Mouse (Mus musculus): ENCODE measurements around the gene Pagr1b. TPM values are rescaled to one million over a fixed set of nuclear protein-coding genes. Genes with fewer than 3 reads are reported as not detected.

The Pagr1b gene
- polyA plus RNA-seq, 1 experiment from 2014 or later, result 0.38 TPM

- 0 out of 2 replicates have a peak overlapping the region, but pooled peaks have one; percentile 68 for H3K9ac ChIP-seq
- no peaks in the 10 kb centered on the region for H3K9me3 ChIP-seq
- 3% methylated on average over 8 of the region's 8 CpGs for WGBS
- H3K36me3 ChIP-seq (replicated peaks), result no peaks in the 10 kb centered on the region
- H3K4me3 ChIP-seq (replicated peaks), result peak overlapping the region; percentile 50
- no peak overlapping the region for H3K27ac ChIP-seq
- no peak for ATAC-seq (ENCODE audit: low FRiP score)
- H3K4me2 ChIP-seq, result peak overlapping the region; percentile 95
- peaks cover 34% of the 10 kb centered on the region for H3K4me1 ChIP-seq
- peaks cover 55% of the 10 kb centered on the region for H3K27me3 ChIP-seq
Measured at GRCm38 (mm10) chr7:126952646-126953045, 63.6 kb downstream of the Pagr1b start.

GRCm38 (mm10) chr7:126951741-126952140 is 64.5 kb downstream of the Pagr1b start:
- Histone ChIP-seq H3K27ac (no peak overlapping the region), H3K4me1 (peaks cover 34% of the 10 kb centered on the region), H3K36me3 (replicated peaks) (no peaks in the 10 kb centered on the region), H3K4me2 (peak overlapping the region; percentile 95), H3K4me3 (replicated peaks) (peak overlapping the region; percentile 50), H3K27me3 (peaks cover 55% of the 10 kb centered on the region), H3K9ac (peak overlapping the region; percentile 68), H3K9me3 (no peaks in the 10 kb centered on the region)
- ATAC-seq (ENCODE audit: low FRiP score), result no peak
- WGBS, result 26% methylated on average over 4 of the region's 4 CpGs

Small RNA genes lying within 50 kb of the gene (microRNA-seq; reads per million reads assigned to microRNA genes)
- not detected for gene Gm44343

Other genes with a start within 250 kb of the Pagr1b start
- 91.8 and 92.7 TPM in 2 replicates for gene Ypel3, start 239.5 kb downstream of the Pagr1b start, polyA plus RNA-seq (2016; fragmentation: Nextera tagmentation; extraction: Ambion mirVana)
- 0.33 and 0.56 TPM in 2 replicates for gene Tbx6, start 235.0 kb downstream of the Pagr1b start, polyA plus RNA-seq (2016; fragmentation: Nextera tagmentation; extraction: Ambion mirVana)
- gene Ppp4c, start 224.0 kb downstream of the Pagr1b start, polyA plus RNA-seq (2016; fragmentation: Nextera tagmentation; extraction: Ambion mirVana), result 310 and 320 TPM in 2 replicates
- gene Fam57b, start 218.8 kb downstream of the Pagr1b start, polyA plus RNA-seq (2016; fragmentation: Nextera tagmentation; extraction: Ambion mirVana), result 16.2 and 17.6 TPM in 2 replicates
- gene 4930451I11Rik, start 184.8 kb downstream of the Pagr1b start, polyA plus RNA-seq (2016; fragmentation: Nextera tagmentation; extraction: Ambion mirVana), result not detected in 2 replicates
- gene Doc2a, start 169.1 kb downstream of the Pagr1b start, polyA plus RNA-seq (2016; fragmentation: Nextera tagmentation; extraction: Ambion mirVana), result 5.5 and 6.6 TPM in 2 replicates
- gene Hirip3, start 154.5 kb downstream of the Pagr1b start, polyA plus RNA-seq (2016; fragmentation: Nextera tagmentation; extraction: Ambion mirVana), result 53.3 TPM in 2 replicates
- gene Ino80e, start 154.1 kb downstream of the Pagr1b start, polyA plus RNA-seq (2016; fragmentation: Nextera tagmentation; extraction: Ambion mirVana), result 96.5 and 108 TPM in 2 replicates
- gene Taok2, start 131.8 kb downstream of the Pagr1b start, polyA plus RNA-seq (2016; fragmentation: Nextera tagmentation; extraction: Ambion mirVana), result 60.9 and 65.4 TPM in 2 replicates
- gene Tmem219, start 93.6 kb downstream of the Pagr1b start, polyA plus RNA-seq (2016; fragmentation: Nextera tagmentation; extraction: Ambion mirVana), result 23.0 and 25.3 TPM in 2 replicates
- gene Kctd13, start 87.6 kb downstream of the Pagr1b start, polyA plus RNA-seq (2016; fragmentation: Nextera tagmentation; extraction: Ambion mirVana), result 45.3 and 46.4 TPM in 2 replicates
- gene Asphd1, start 66.9 kb downstream of the Pagr1b start, polyA plus RNA-seq (2016; fragmentation: Nextera tagmentation; extraction: Ambion mirVana), result 1.5 TPM in 2 replicates
- 8.6 and 10.5 TPM in 2 replicates for gene Sez6l2, start 65.9 kb downstream of the Pagr1b start, polyA plus RNA-seq (2016; fragmentation: Nextera tagmentation; extraction: Ambion mirVana)
- gene Cdipt, start 40.6 kb downstream of the Pagr1b start, polyA plus RNA-seq (2016; fragmentation: Nextera tagmentation; extraction: Ambion mirVana), result 78.9 and 79.6 TPM in 2 replicates
- 0.86 and 2.0 TPM in 2 replicates for gene Cdiptos, start 40.4 kb downstream of the Pagr1b start, polyA plus RNA-seq (2016; fragmentation: Nextera tagmentation; extraction: Ambion mirVana)
- gene Mvp, start 1.9 kb downstream of the Pagr1b start, polyA plus RNA-seq (2016; fragmentation: Nextera tagmentation; extraction: Ambion mirVana), result 4.2 and 4.6 TPM in 2 replicates
- gene Pagr1a, start 868 bp upstream of the Pagr1b start, polyA plus RNA-seq (2016; fragmentation: Nextera tagmentation; extraction: Ambion mirVana), result 51.4 and 66.8 TPM in 2 replicates
- gene Gm42742, start 4.6 kb upstream of the Pagr1b start, polyA plus RNA-seq (2016; fragmentation: Nextera tagmentation; extraction: Ambion mirVana), result 53.3 and 75.4 TPM in 2 replicates
- 5.0 and 6.5 TPM in 2 replicates for gene Prrt2, start 4.7 kb upstream of the Pagr1b start, polyA plus RNA-seq (2016; fragmentation: Nextera tagmentation; extraction: Ambion mirVana)
- 95.2 and 113 TPM in 2 replicates for gene Maz, start 10.6 kb upstream of the Pagr1b start, polyA plus RNA-seq (2016; fragmentation: Nextera tagmentation; extraction: Ambion mirVana)
- gene Kif22, start 26.0 kb upstream of the Pagr1b start, polyA plus RNA-seq (2016; fragmentation: Nextera tagmentation; extraction: Ambion mirVana), result 163 and 170 TPM in 2 replicates
- not detected in 2 replicates for gene Zg16, start 70.8 kb upstream of the Pagr1b start, polyA plus RNA-seq (2016; fragmentation: Nextera tagmentation; extraction: Ambion mirVana)
- gene AI467606, start 74.9 kb upstream of the Pagr1b start, polyA plus RNA-seq (2016; fragmentation: Nextera tagmentation; extraction: Ambion mirVana), result 0.88 and 0.91 TPM in 2 replicates
- gene Qprt, start 105.7 kb upstream of the Pagr1b start, polyA plus RNA-seq (2016; fragmentation: Nextera tagmentation; extraction: Ambion mirVana), result 2.0 and 2.4 TPM in 2 replicates
- 0.23 TPM in 1 of 2 replicates, not detected in the other for gene Spn, start 121.3 kb upstream of the Pagr1b start, polyA plus RNA-seq (2016; fragmentation: Nextera tagmentation; extraction: Ambion mirVana)
- 104 and 108 TPM in 2 replicates for gene Cd2bp2, start 179.6 kb upstream of the Pagr1b start, polyA plus RNA-seq (2016; fragmentation: Nextera tagmentation; extraction: Ambion mirVana)
- 30.8 and 34.3 TPM in 2 replicates for gene Tbc1d10b, start 192.0 kb upstream of the Pagr1b start, polyA plus RNA-seq (2016; fragmentation: Nextera tagmentation; extraction: Ambion mirVana)
- gene Mylpf, start 192.4 kb upstream of the Pagr1b start, polyA plus RNA-seq (2016; fragmentation: Nextera tagmentation; extraction: Ambion mirVana), result 9.2 and 10.1 TPM in 2 replicates
- 77.6 and 80.2 TPM in 2 replicates for gene Zfp553, start 216.6 kb upstream of the Pagr1b start, polyA plus RNA-seq (2016; fragmentation: Nextera tagmentation; extraction: Ambion mirVana)
- gene Sept1, start 216.6 kb upstream of the Pagr1b start, polyA plus RNA-seq (2016; fragmentation: Nextera tagmentation; extraction: Ambion mirVana), result 42.6 and 43.4 TPM in 2 replicates
- gene Zfp771, start 227.8 kb upstream of the Pagr1b start, polyA plus RNA-seq (2016; fragmentation: Nextera tagmentation; extraction: Ambion mirVana), result 53.3 and 60.3 TPM in 2 replicates
- 208 and 224 TPM in 2 replicates for gene Dctpp1, start 244.2 kb upstream of the Pagr1b start, polyA plus RNA-seq (2016; fragmentation: Nextera tagmentation; extraction: Ambion mirVana)

All from forebrain, embryonic 12.5 days (tissue).